Mouse (Mus musculus) G1E (cell line): ENCODE results near the gene D8Ertd738e.

Experiments used
- CTCF ChIP-seq: IDR thresholded peaks from 2 replicates; pipeline ENCODE4 v1.5.1; 2012; ENCODE audit warnings: low read depth, low read length, inconsistent platforms, mixed read lengths
- GATA1 ChIP-seq: IDR thresholded peaks from 2 replicates; pipeline ENCODE4 v1.6.1; 2012; ENCODE audit warnings: borderline replicate concordance, low read length, inconsistent platforms, mixed read lengths
- TAL1 ChIP-seq: conservative IDR thresholded peaks from 2 replicates; pipeline ENCODE4 v1.6.1; 2012; ENCODE audit warnings: low read depth, low read length, inconsistent platforms, mixed read lengths

DNA sequence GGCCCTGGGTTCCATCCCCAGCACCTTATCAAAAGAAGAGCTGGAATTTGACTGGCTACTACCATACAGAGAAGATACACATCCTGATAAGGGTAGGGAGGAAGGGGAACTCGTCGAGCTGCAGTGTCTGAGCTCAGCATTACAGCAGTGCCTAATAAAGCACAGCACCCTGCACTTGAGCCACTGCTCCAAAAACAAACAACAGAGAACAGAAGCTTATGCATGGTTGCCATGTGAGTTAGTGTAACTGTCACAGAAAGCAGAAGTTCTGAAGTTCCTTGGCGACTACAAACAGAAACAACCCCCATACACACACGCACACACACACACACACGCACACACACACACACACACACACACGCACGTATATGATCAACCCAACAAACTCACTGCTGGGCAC is 29.4 kb downstream of the D8Ertd738e start:
- TF ChIP-seq CTCF: no peak
- no peak for TF ChIP-seq GATA1
- no peak for TF ChIP-seq TAL1
